Mouse (Mus musculus) myocyte (in vitro differentiated cells): ENCODE results near the gene Dnajc5g.

ENCODE experiments used
- MYOD1 ChIP-seq, 3 experiments: IDR thresholded peaks; one replicate each; pipeline ENCODE4 v1.6.1; 2011; ENCODE audit warnings: control low read depth in 2 of 3, low read depth in 2 of 3, mild to moderate bottlenecking in 2 of 3, moderate library complexity in 1 of 3; ENCODE audit not compliant: insufficient read length in 2 of 3, control insufficient read depth in 1 of 3
- POLR2A ChIP-seq: IDR thresholded peaks from one replicate; pipeline ENCODE4 v1.6.1; 2011; ENCODE audit warnings: low read depth, mild to moderate bottlenecking, control low read depth, moderate library complexity; ENCODE audit not compliant: insufficient read length
- POLR2AphosphoS2 ChIP-seq: IDR thresholded peaks from one replicate; pipeline ENCODE4 v1.6.1; 2011; ENCODE audit warnings: low read depth, control low read depth; ENCODE audit not compliant: insufficient read length

GRCm38 (mm10) chr5:31151746-31152145 lies 45.7 kb downstream of the Dnajc5g start:
- TF ChIP-seq POLR2AphosphoS2: no peak
- TF ChIP-seq POLR2A: no peak
- no peak for TF ChIP-seq MYOD1 (IDR thresholded peaks at IDR 0.05; ENCODE audit: control insufficient read depth in 1 of 3, insufficient read length in 2 of 3, low read depth in 2 of 3)
